In the genomic region with DNA sequence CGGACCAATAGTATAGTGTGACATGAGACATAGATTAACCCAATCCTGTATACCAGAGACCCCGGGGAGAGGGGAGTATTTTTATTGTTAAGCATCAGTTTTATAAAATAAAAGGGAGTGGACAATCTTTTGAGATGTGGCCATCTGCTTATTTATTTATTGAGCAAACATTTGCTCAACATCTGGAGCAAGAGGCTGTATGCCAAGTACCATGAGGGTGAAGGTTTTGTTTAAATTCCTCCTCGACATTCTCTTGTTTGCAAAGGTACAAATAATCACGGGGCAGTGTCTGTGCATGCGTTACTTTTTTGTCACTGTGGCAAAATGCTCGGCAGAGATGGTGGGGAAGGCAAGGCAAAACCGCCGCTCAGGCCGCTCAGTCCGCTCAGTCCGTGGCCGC, we compare ENCODE assay signal across 28 mouse cellular contexts. TPM values are rescaled to one million over a fixed set of nuclear protein-coding genes. Genes with fewer than 3 reads are reported as not detected.
"Had no signal": no experiment of that assay in that cellular context is flagged by ENCODE, and none has a peak within 500 bp of the region (broad histone marks: within the 10 kb centered on the region; RNA-seq: fewer than 3 reads in every experiment).

No protein-coding gene starts in this region.

- H3K36me3 ChIP-seq: midbrain, embryonic 10.5 days; midbrain, embryonic 12.5 days; neural tube, embryonic 13.5 days; neural tube, embryonic 15.5 days had no signal

- H3K27me3 ChIP-seq: neural tube, embryonic 13.5 days; neural tube, embryonic 15.5 days had no signal

- H3K4me1 ChIP-seq: midbrain, embryonic 12.5 days had no signal

- H3K4me3 ChIP-seq: midbrain, embryonic 10.5 days; midbrain, embryonic 12.5 days; myocyte; neural tube, embryonic 13.5 days; neural tube, embryonic 15.5 days had no signal

- H3K27ac ChIP-seq: liver, embryonic 14.5 days; midbrain, embryonic 10.5 days; midbrain, embryonic 12.5 days; neural tube, embryonic 13.5 days; neural tube, embryonic 15.5 days had no signal

- H3K4me2 ChIP-seq: midbrain, embryonic 12.5 days; neural tube, embryonic 13.5 days; neural tube, embryonic 15.5 days had no signal

- ATAC-seq: lung, postnatal 0 days; midbrain, embryonic 16.5 days had no signal

- H3K9ac ChIP-seq: liver, embryonic 14.5 days; midbrain, embryonic 12.5 days; neural tube, embryonic 13.5 days; neural tube, embryonic 15.5 days had no signal

- DNase-seq: lung, adult 18-20 months; lung, postnatal 14 days; lung, postnatal 36 days; midbrain, embryonic 14.5 days; retina, postnatal 1 day; right cerebral cortex, adult 18-20 months; right cerebral cortex, postnatal 25 days; right cerebral cortex, postnatal 4 days; spleen, adult 18-20 months; thymus, adult 2 months; thymus, postnatal 14 days; thymus, postnatal 36 days had no signal

- H3K9me3 ChIP-seq: midbrain, embryonic 10.5 days; midbrain, embryonic 12.5 days; neural tube, embryonic 13.5 days; neural tube, embryonic 15.5 days had no signal

RNA-seq across cellular contexts. Expression of a gene that starts 33.7 kb away (rescaled TPM):
- total RNA-seq: megakaryocyte, adult 5-6 weeks; megakaryocyte-erythroid progenitor cell, adult 5-6 weeks had no signal
- polyA plus RNA-seq: liver, embryonic 14.5 days; liver, embryonic 16.5 days; lung, postnatal 0 days; midbrain, embryonic 10.5 days; midbrain, embryonic 12.5 days; midbrain, embryonic 14.5 days; midbrain, embryonic 16.5 days; myocyte; neural tube, embryonic 11.5 days; neural tube, embryonic 13.5 days; neural tube, embryonic 15.5 days; small intestine, adult 2 months; stomach, embryonic 14.5 days; stomach, embryonic 16.5 days; testis, adult 2 months; thymus, adult 2 months had no signal

RNA-seq across cellular contexts. Expression of a gene that starts 59.6 kb away (rescaled TPM):
- polyA plus RNA-seq: midbrain, embryonic 14.5 days; small intestine, adult 2 months; stomach, embryonic 14.5 days; testis, adult 2 months; thymus, adult 2 months had no signal
